Mouse (Mus musculus) neural tube, embryonic 10.5 days (tissue): ENCODE measurements around the gene Acvr2b.

Experiments
- DNase-seq: peaks from one replicate; pipeline ENCODE4 v3.0.0-alpha.2; 2017; ENCODE audit warnings: low spot score; ENCODE audit errors: extremely low spot score

The Acvr2b gene

DNA sequence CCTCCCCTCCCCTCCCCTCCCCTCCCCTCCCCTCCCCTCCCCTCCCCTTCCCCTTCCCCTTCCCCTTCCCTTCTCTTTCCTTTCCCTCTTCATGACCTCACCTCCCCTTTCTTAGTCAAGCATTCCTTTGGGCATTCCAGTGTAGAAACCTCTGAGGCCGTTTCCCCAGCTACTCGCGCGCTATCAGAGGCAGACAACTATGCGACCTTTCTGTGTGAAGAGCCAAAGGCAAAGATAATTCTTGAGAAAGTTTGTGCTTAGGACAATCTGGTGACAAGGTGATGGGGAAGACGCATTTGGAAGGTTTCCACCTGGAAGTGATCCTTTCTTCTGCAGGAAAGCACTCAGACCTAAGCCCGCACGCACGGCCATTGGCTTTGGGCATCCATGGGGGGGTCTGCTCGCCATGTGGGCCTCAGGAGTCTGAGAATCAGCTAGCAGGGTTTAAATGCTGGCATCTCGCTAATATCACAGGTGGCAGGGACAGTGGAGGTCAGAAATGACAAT lies 70.5 kb downstream of the Acvr2b start:
- DNase-seq, result no peak

DNA sequence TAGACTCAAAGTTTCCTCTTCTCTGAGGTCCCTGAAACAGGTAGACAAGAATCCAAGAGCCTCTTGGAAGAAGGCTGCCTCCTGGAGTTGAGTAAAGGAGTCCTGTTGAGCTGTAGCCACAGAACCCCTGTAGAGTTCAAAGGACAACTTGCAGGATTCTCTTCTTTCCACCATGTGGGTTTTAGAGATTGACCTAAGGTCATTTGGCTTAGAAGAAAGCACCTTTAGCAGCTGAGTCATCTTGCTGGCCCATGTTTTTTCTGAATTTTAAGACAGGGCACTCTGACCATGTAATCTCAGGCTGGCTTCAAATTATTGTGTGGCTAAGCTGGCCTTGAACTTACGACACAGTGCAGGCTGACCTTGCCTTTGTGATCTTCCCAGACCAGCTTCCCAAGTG lies 71.1 kb downstream of the Acvr2b start:
- DNase-seq, result no peak

DNA sequence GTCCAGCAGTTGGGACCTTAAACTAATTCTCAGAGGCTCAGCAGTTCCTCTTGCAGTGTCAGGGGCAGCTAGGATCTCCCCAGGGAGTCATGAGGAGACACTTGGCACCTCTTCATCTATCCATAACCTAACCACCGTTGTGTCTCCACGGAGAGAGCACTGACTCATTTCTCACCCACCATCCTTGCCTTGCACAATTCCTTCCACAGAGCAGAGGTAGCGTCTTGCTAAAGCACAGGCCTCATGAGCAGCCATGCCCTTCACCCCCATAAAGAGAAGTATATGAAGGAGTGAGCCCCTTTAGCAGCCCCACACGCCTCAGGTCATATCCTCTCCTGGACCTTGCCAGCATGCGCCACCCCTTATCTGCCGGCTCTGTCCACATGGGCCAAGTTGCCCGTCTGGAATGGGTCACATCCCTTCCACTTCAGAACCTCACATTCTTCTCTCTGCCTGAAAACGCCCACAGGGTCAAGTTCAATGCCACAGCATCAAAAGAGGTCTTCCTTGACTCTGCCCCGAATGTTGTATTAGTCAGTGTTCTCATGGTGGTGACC lies 71.8 kb downstream of the Acvr2b start:
- DNase-seq, result no peak

DNA sequence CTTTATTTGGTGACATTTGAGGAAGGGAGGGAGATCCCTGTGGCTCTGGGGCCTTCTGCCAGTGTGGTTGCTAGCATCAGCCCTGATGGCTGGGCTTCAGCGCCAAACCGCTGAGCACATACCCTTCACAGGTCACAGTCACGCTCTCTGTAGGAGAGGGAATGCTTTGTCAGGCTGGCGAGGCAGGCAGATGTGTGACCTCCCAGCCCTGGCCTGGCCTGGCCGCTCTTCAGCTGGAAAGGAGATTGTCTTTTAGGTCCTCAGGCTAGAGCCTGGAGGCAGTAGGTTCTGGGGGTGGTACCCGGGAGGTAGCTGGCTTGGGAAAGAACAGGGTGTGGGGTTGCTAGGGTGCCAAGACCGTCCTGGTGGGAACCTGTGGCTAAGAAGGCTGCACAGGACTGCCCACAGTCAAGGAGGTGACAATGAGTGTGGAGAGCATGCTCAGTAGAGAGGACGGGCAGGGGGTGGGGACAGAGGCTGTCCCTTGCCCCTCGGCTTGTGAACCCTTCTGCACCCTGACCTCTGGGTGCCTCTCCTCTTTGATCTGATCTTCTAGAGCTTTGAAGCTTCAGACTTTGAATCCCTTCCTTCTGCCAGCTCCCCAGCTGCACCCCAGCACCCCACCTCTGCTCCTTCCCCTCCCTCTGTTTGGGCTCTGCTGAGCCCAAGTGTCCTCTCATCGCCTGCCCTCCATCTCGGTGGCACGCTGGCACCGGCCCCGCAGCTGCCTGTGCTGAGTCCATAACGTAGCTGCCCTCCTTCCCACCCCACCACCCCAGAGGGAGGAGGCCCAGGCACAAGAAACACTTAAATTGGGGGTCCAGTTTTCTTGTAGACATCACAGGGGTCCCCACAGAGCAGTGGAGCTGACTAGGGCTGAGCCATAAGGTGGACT lies 73.0 kb downstream of the Acvr2b start:
- DNase-seq, result no peak

DNA sequence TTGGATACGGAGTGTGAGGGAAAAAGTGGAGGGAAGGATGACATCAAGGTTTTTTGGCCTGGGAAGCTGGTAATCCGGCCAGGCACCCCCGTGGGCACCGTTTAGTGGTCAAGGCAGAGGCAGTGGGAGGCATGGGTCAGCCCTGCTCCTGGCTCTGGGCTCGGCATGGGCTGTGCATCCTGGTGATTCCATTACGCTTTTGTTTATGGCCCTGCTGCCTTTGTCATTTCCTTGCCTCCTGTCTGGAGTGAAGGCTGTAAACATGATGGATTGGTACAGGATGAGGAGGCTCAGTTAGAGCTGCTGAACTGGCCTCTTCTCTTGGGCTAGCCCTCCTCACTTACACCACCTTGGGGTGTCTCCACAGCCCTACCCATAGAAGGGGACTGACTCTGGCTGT lies 75.8 kb downstream of the Acvr2b start:
- DNase-seq, result no peak

DNA sequence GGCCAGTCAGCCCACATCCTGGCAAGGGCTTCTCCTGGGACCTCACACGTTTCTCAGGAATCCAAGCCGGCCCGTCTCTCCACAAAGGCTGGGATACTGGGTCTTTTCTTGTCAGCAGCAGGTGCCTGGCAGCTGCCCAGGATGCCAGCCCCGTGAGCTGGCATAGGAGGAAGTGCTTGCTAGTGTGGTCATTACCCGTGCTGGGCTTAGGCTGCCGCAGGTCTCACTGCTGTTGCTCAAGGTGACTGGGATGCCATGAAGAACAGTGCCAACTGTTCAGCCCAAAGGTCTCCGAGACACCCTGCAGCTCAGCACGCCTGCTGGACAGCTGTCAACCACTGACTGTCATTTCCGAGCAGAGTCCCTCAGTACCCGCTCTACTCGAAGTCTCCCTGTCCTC lies 76.4 kb downstream of the Acvr2b start:
- no peak for DNase-seq

DNA sequence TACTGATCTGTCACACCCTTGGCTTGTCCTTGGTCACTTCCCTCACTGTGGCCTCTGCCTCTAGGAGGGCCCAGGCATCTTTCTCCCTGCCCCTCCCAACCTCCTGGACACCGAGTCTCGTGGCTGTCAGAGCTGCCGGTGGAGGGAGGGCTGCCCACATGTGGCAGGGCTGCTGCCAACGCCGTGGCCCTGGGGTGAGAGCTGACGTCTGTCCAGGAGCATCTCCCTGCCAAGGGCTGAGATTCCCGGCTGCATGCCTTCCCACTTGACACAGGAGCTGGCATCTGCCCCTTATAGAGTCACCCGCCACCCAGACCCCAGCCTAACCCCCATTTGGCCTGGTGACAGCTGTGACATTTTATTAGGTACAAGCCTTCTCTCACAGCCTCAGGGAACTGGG lies 77.4 kb downstream of the Acvr2b start:
- DNase-seq, result no peak

DNA sequence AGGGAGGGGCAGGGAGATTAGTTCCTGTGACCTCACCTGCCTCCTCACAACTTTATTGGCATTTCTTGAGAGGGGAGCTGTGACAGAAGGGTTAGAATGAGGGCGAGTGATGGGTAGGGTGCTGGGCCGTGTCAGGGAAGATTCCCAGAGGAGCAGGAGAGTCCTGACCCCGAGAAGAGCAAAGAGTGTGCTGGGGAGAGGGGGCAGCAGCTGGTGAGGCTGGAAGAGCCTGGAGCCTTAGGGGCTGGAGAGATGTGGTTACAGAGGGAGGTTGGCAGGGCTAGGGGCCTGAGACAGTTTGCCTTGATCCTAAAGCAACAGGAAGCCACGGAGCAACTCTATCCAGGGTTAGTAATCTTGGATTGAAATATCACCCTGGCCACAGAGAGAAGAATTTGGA lies 79.7 kb downstream of the Acvr2b start:
- DNase-seq, result no peak

DNA sequence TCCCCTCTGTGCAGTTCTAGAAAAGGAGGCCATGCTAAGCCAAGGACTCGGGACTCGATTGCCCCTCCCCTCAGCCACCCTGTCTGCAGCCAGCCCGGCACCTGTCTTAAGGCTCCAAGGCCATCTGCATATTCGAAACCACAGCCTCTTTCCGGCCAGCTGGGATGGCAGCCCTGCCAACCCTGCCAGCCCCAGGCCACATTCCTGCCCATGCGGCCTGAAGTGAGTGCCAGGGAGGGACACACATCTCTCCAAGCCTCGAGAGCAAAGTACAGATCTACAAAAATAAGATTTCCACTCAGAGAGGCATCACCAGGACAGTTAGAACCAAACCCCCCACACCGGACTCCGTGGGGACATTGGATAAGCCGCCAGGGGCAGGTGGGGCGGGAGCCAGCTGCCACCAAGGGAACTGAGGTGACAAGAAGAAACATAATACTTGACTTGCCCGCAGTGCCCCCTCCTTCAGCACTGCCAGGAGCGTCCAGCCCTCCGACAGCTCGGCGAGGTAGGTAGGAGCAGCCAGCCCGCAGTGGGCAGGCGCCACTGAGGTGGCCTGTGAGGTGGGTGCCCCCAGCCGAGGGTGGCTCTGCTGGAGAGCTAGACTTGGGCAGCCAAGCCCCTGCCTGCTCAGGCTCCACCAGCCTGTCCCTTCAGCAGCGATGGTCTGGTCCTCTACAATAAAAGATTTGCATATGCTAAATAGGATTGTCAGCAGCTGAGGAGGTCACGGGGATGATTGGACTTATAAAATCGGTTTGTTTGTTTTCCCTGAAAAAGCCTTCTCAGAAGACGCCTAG lies 81.8 kb downstream of the Acvr2b start:
- no peak for DNase-seq

DNA sequence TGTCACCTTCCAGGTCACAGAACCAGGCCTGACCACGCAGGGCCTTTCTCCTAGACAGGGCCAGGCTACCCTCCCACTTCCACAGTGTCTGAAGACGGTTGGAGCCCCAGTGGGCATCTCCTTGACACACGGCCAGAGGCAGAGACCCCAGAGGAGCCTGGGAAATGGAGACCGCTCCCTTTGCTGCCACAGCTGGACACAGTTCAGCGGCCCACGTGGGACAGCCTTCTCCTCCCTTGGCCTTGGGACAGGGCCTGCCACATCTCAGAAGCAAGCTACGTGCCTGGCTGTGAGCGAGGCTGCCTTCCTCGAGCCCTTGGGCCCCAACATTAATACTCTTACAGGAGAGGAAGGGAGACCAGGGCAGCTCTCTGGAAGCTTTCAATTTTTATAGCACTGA lies 82.5 kb downstream of the Acvr2b start:
- no peak for DNase-seq
